Mouse (Mus musculus): Measurements from ENCODE around the gene Rph3a. TPM values are rescaled to one million over a fixed set of nuclear protein-coding genes. Genes with fewer than 3 reads are reported as not detected.
A peak's percentile ranks its signal among the peaks of the same experiment; 100 is the strongest.

The Rph3a gene
- 3.7 and 4.4 TPM in 2 replicates for polyA plus RNA-seq (2016; fragmentation: Nextera tagmentation; extraction: Ambion mirVana)

DNA sequence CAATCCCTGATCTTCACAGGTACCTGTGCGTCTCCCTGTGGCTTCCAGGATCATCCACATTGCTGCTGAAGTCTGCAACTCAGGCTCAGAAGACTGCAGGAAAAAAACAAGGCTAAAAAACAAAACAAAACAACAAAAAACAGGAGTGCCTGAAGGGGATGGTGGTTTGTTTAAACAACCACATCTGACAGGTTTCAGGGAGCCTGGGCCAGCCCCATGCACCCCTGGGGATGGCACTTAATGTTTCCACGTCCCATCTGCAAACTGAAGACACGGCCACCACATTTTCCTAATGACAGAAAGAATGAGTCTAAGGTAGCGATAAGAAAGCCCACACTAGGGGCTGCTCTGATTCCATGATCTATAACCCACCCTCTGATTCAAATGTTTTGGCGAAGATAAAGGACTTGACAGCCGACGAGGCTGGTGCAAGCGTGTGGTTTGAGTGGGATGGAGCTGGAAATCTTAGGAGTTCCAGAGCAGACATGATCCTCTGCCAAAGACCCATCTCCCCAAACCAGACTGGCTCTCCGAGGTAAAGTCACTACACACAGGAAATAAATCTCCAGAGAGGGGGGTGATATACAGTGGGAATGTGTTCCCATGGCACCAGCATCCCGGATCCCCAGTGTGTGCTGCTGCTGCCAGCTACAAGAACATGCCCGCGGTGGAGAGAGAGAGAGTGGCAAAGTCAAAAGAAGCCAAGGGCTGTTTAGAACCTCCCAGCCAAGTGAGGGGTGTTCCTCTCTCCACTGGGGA, at the start of gene Rph3a:
TSS of gene Rph3a (minus strand) at position 282 of the 759 bp plus-strand sequence.
- Histone ChIP-seq H3K4me3 (peak within 1 kb of the TSS; percentile 12), H3K36me3 (no peaks in the 10 kb centered on the region), H3K9me3 (no peaks in the 10 kb centered on the region), H3K27me3 (replicated peaks) (peaks cover 11% of the 10 kb centered on the region), H3K4me1 (peaks cover 14% of the 10 kb centered on the region), H3K27ac (no peak within 1 kb of the TSS), H3K9ac (peak within 1 kb of the TSS; percentile 33; the same call in 1 of the 2 replicates), H3K4me2 (replicated peaks) (peak within 1 kb of the TSS; percentile 59)
- whole genome bisulfite sequencing = 68% methylated on average over 12 of the region's 12 CpGs
- ATAC-seq (ENCODE audit: low FRiP score, low read depth) = no peak

DNA sequence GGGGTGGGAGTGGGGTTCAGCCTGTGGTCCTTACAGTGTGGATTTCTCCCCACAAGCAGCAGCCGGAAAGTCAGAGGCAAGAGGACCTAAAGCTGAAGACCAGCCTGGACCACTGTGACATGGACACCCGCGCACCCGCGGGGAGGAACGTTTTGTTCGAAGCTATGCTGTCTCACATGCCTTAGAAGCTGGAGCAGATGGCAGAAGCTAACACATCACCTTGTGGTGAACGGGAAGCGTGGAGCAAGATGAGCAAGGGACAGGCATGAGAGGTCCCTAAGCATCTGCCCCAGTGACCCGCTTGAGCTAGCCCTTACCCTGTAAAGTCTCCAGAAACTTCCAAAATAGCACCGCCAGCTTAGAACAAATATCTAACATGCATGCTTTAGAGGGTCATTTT, 48.4 kb upstream of the Rph3a start:
- Histone ChIP-seq H3K9me3 (no peaks in the 10 kb centered on the region), H3K36me3 (no peaks in the 10 kb centered on the region)
- 94% methylated on average over 11 of the region's 11 CpGs for WGBS

DNA sequence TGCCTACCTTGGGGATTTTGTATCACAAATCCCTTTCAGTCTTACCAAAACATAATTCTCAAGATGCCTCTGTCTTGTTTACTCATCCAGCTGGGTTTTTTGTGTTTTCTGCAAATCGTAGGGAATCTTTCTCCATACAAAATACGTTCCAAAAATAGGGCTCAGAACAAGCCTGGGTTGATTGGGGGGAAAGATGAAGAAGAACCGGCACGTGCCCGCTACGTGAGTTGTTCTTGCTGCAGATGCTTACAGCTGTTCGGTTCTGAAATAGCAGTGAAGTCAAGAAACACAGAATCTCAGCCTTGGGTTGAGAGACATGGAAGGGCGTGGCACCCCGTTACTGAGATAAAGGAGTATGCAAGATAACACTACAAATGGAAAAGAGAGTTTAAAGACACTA, 44.0 kb upstream of the Rph3a start:
- Histone ChIP-seq H3K27me3 (replicated peaks) (no peaks in the 10 kb centered on the region), H3K36me3 (no peaks in the 10 kb centered on the region), H3K9me3 (no peaks in the 10 kb centered on the region), H3K4me1 (no peaks in the 10 kb centered on the region), H3K4me2 (replicated peaks) (no peak overlapping the region), H3K4me3 (no peak overlapping the region), H3K9ac (no peak overlapping the region), H3K27ac (no peak overlapping the region)
- ATAC-seq (ENCODE audit: low FRiP score, low read depth) = no peak
- 86% methylated on average over 9 of the region's 9 CpGs for WGBS

More for the DNA sequence above, 48.4 kb upstream of the Rph3a start:
- no peak for ATAC-seq (ENCODE audit: low FRiP score, low read depth)
- Histone ChIP-seq H3K4me3 (no peak overlapping the region), H3K27me3 (replicated peaks) (no peaks in the 10 kb centered on the region), H3K4me2 (replicated peaks) (no peak overlapping the region), H3K4me1 (peaks cover 6% of the 10 kb centered on the region; the same call in 1 of the 2 replicates), H3K9ac (no peak overlapping the region), H3K27ac (no peak overlapping the region)

DNA sequence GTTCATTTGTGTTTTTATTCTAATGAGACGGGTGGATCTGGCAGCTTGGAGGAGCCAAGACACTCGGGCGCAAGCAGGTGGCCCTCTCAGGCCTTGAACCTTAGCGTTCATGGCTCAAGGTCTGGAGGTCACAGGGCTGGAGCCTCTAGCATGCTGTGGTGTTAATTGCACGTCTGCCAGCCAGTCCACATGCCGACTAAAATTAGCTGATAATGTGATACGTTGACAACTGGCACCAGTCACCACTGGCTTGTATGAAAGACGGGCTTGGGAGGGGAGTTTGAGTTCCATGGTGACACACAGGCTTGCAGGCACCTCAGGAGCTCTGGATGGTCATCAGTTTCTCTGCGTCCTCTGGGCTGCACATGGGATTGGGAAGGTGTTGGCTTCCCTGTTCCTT, 31.9 kb upstream of the Rph3a start:
- Histone ChIP-seq H3K9me3 (no peaks in the 10 kb centered on the region), H3K9ac (no peak overlapping the region), H3K27ac (no peak overlapping the region), H3K27me3 (replicated peaks) (no peaks in the 10 kb centered on the region), H3K36me3 (no peaks in the 10 kb centered on the region), H3K4me1 (no peaks in the 10 kb centered on the region), H3K4me3 (no peak overlapping the region), H3K4me2 (replicated peaks) (no peak overlapping the region)
- 83% methylated on average over 9 of the region's 9 CpGs for WGBS
- ATAC-seq (ENCODE audit: low FRiP score, low read depth) = no peak

DNA sequence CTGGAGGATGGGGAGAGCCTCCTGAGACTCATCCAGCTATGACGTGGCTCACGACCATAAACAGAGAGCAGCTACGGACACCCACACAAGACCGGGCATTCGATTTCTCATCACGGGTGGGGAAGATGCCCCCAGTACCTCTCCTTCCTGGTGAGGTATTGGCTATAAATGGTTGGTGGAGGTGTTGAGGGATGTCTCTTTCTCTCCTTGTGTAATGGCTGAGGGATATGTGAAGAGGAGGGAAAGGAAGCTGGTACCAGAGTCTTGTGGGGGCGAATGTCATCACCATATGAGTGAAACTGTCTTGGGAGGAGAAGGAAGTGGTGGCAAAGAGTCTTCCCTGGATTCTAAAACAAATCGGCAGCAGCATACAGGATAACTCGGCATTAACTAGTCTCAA, 29.6 kb upstream of the Rph3a start:
- ATAC-seq (ENCODE audit: low FRiP score, low read depth) = no peak
- WGBS = 86% methylated on average over 9 of the region's 9 CpGs
- Histone ChIP-seq H3K27me3 (replicated peaks) (no peaks in the 10 kb centered on the region), H3K27ac (no peak overlapping the region), H3K4me3 (no peak overlapping the region), H3K9me3 (no peaks in the 10 kb centered on the region), H3K4me2 (replicated peaks) (no peak overlapping the region), H3K4me1 (no peaks in the 10 kb centered on the region), H3K36me3 (no peaks in the 10 kb centered on the region), H3K9ac (no peak overlapping the region)

DNA sequence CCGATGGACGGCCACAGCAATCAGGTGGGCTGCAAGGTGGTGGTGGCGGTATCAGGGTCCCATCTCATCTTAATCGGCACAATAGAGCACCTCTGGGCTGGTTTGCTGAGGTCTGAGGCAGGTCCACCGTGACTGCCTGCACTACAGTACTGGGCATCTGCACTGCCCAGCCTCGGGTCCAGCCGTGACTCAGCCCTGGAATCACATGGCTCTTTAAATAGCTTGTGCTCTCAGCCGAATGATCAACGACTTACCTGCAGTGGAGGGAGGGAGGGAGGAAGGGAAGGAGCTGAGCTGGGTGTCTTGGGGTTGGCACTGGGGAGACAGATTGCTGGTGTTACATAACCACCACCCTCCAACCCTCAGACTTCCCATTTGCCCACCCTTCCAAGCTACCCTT, 20.3 kb upstream of the Rph3a start:
- Histone ChIP-seq H3K36me3 (no peaks in the 10 kb centered on the region), H3K9ac (no peak overlapping the region), H3K4me2 (replicated peaks) (no peak overlapping the region), H3K9me3 (0 out of 2 replicates have a peak, but pooled peaks cover 3% of the 10 kb centered on the region), H3K27me3 (replicated peaks) (no peaks in the 10 kb centered on the region), H3K4me1 (no peaks in the 10 kb centered on the region), H3K27ac (no peak overlapping the region), H3K4me3 (no peak overlapping the region)
- 79% methylated on average over 9 of the region's 9 CpGs for WGBS
- ATAC-seq (ENCODE audit: low FRiP score, low read depth) = no peak

DNA sequence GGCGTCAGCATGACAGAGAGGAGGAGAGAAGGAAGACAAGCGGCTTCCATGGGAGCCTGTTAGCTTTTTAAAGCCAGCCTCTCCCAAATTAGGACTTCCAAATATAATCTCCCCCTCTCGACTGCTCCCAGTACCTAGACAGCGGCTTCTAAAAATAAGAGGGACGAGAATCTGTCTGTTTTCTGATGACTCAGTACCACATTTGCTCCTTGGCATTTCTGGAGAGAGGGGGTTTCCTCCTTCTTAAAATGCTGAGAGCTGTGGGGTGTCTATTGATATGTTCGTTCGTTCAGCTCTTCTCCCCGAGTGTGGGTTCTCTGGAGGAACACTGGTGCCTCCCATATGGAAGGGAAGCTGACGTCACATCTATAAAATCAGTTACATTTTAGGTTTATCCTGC, 9.6 kb upstream of the Rph3a start:
- Histone ChIP-seq H3K4me3 (no peak overlapping the region), H3K27me3 (replicated peaks) (0 out of 2 replicates have a peak, but pooled peaks cover 2% of the 10 kb centered on the region), H3K9me3 (no peaks in the 10 kb centered on the region), H3K4me2 (replicated peaks) (no peak overlapping the region), H3K4me1 (peaks cover 6% of the 10 kb centered on the region; the same call in 1 of the 2 replicates), H3K27ac (no peak overlapping the region), H3K9ac (no peak overlapping the region), H3K36me3 (no peaks in the 10 kb centered on the region)
- WGBS = 79% methylated on average over 9 of the region's 9 CpGs
- no peak for ATAC-seq (ENCODE audit: low FRiP score, low read depth)

DNA sequence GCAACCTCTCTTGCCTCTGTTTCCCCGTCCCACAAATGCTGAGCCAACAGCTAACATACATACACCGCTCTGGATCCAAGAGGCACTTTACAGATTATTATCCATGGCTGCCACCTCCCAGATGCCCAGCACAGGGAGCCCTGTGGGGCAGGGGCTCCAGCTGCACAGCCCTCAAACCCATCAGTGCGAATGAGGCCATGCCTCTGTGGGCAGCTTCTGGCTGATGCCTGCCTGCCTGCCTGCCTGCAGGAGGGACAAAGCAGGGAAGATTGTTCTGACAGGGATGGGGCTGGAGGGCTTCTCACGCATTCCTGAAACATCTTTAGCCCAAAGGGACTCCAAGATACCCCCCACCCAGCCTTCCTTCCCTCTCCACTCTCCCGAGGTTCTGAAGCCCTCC, 7.8 kb upstream of the Rph3a start:
- Histone ChIP-seq H3K4me2 (replicated peaks) (no peak overlapping the region), H3K4me3 (no peak overlapping the region), H3K9ac (no peak overlapping the region), H3K27ac (no peak overlapping the region), H3K9me3 (no peaks in the 10 kb centered on the region), H3K27me3 (replicated peaks) (0 out of 2 replicates have a peak, but pooled peaks cover 2% of the 10 kb centered on the region), H3K4me1 (peaks cover 6% of the 10 kb centered on the region; the same call in 1 of the 2 replicates), H3K36me3 (no peaks in the 10 kb centered on the region)
- ATAC-seq (ENCODE audit: low FRiP score, low read depth) = no peak
- WGBS = 72% methylated on average over 5 of the region's 5 CpGs

DNA sequence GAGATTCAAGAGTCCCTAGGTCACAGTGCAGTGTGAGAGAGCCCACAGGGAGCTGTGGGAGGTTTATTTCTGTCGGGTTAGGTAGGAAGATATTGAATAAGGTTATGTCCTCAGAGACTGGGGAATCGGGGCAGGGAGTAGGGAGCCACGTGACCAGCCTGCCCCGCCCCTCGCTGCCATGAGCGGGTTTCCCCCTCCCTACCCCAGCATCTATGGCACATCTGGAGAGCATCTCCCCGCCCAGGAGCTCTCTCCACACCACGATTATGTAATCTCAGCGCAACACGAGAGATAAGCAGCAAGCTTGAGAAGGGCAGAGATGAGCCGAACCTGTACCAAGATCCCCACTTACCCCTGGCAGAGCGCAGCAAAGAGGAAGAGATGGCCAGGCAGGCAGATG, 6.5 kb upstream of the Rph3a start:
- Histone ChIP-seq H3K4me1 (peaks cover 6% of the 10 kb centered on the region; the same call in 1 of the 2 replicates), H3K36me3 (no peaks in the 10 kb centered on the region), H3K4me3 (no peak overlapping the region), H3K9me3 (no peaks in the 10 kb centered on the region), H3K9ac (no peak overlapping the region), H3K27ac (no peak overlapping the region), H3K4me2 (replicated peaks) (no peak overlapping the region), H3K27me3 (replicated peaks) (0 out of 2 replicates have a peak, but pooled peaks cover 2% of the 10 kb centered on the region)
- WGBS = 36% methylated on average over 12 of the region's 12 CpGs
- ATAC-seq (ENCODE audit: low FRiP score, low read depth) = no peak

DNA sequence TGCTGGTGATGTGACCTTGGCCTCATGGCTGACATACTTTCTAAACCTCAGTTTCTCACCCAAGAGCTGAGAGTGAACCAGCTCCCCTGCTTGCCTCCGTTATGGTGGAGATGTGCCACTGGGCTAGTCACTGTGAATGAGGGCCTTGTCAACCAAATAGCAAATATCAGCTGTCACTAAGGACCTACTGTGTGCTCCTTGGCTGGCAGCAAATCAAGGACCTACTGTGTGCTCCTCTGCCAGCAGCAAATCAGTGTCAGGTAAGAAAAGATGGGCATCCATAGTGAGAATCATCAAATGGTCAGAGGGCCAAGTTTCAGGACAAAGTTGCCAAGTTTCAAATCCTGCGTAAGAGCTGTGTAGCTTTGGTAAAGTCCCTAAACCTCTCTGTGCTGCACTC, 4.6 kb upstream of the Rph3a start:
- H3K27ac ChIP-seq = no peak overlapping the region
- H3K4me2 ChIP-seq (replicated peaks) = no peak overlapping the region
- no peaks in the 10 kb centered on the region for H3K9me3 ChIP-seq
- H3K4me1 ChIP-seq = peaks cover 10% of the 10 kb centered on the region
- 0 out of 2 replicates have a peak, but pooled peaks cover 2% of the 10 kb centered on the region for H3K27me3 ChIP-seq (replicated peaks)
- no peak for ATAC-seq (ENCODE audit: low FRiP score, low read depth)
- no peak overlapping the region for H3K9ac ChIP-seq
- H3K36me3 ChIP-seq = no peaks in the 10 kb centered on the region
- no peak overlapping the region for H3K4me3 ChIP-seq
- 90% methylated on average over 2 of the region's 2 CpGs for WGBS

DNA sequence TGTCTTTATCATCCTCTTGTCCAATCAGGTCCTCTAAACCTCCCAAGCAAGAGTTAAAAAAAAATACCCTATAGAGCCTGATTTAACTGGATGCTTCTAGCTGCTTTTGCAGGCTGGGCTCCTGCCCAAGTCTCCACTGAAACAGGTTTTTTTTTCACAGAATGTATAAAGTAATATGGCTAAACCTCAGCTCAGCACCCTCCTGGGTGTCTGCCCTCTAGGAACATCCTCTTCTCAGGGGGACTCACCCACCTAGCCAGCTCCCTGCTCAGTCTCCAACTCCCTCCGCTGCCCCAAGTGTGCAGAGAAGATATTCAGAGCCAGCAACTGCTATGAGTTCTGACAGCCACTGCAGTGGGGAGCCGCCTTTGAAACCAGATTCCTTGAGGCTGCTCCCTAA, 2.1 kb upstream of the Rph3a start:
- WGBS = 30% methylated on average over 2 of the region's 2 CpGs
- H3K36me3 ChIP-seq = no peaks in the 10 kb centered on the region
- ATAC-seq (ENCODE audit: low FRiP score, low read depth) = no peak
- H3K9ac ChIP-seq = no peak overlapping the region
- H3K4me3 ChIP-seq = no peak overlapping the region
- peaks cover 13% of the 10 kb centered on the region; the same call in 1 of the 2 replicates for H3K27me3 ChIP-seq (replicated peaks)
- H3K4me1 ChIP-seq = peaks cover 20% of the 10 kb centered on the region
- no peaks in the 10 kb centered on the region for H3K9me3 ChIP-seq
- H3K4me2 ChIP-seq (replicated peaks) = no peak overlapping the region
- no peak overlapping the region for H3K27ac ChIP-seq

DNA sequence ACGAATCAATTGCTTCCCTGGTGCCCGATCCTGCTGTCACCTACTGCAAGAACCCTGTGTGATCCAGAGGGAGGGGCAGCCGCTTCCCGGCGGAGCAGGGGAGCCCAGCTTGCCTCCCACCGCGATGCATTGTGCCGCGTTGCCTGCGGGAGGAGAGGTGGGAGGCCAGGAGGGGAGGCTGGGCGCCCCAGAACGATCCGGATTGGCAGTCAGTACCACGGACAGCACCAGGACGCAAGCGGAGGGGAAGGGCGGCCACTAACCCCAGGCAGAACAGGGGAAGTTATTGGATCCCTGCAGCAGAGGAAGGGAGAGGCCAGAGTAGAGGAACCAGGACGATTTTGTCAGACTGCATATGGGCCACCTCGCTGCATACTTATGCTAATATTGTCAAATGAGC, 486 bp downstream of the Rph3a start:
- Histone ChIP-seq H3K36me3 (no peaks in the 10 kb centered on the region), H3K4me3 (peak overlapping the region; percentile 12; the same call in 1 of the 2 replicates), H3K4me1 (peaks cover 14% of the 10 kb centered on the region), H3K27me3 (replicated peaks) (peaks cover 16% of the 10 kb centered on the region), H3K9ac (peak overlapping the region; percentile 33; the same call in 1 of the 2 replicates), H3K9me3 (no peaks in the 10 kb centered on the region), H3K4me2 (replicated peaks) (peak overlapping the region; percentile 59), H3K27ac (no peak overlapping the region)
- WGBS = under 1% methylated on average over 19 of the region's 19 CpGs
- no peak for ATAC-seq (ENCODE audit: low FRiP score, low read depth)
